Mouse (Mus musculus) olfactory bulb, adult 2 months (tissue): Measurements from ENCODE around the gene Fads3. TPM values are rescaled to one million over a fixed set of nuclear protein-coding genes. Genes with fewer than 3 reads are reported as not detected.
A peak's percentile ranks its signal among the peaks of the same experiment; 100 is the strongest.

Experiments
- H3K27ac ChIP-seq: fragments of 200-500 bp; 2 replicates; pipeline ENCODE4 v1.5.1; 2012; ENCODE audit warnings: low read depth, low read length; ENCODE audit not compliant: insufficient read depth
- H3K4me1 ChIP-seq: fragments of 200-500 bp; 2 replicates; pipeline ENCODE4 v1.6.1; 2012; ENCODE audit warnings: low read length; ENCODE audit not compliant: control insufficient read depth, insufficient read depth
- H3K4me3 ChIP-seq: fragments of 200-500 bp; 2 replicates; pipeline ENCODE4 v1.5.1; 2012; ENCODE audit warnings: mild to moderate bottlenecking, low read depth, low read length, moderate library complexity; ENCODE audit not compliant: insufficient read depth
- CTCF ChIP-seq: fragments of 200-500 bp; IDR thresholded peaks from 2 replicates; pipeline ENCODE4 v1.5.1; 2012; ENCODE audit warnings: low read depth, mild to moderate bottlenecking, low read length, moderate library complexity; ENCODE audit not compliant: insufficient read depth
- POLR2A ChIP-seq: fragments of 200-500 bp; IDR thresholded peaks from 2 replicates; pipeline ENCODE4 v1.6.1; 2012; ENCODE audit warnings: mild to moderate bottlenecking, low read depth, low read length, moderate library complexity; ENCODE audit not compliant: insufficient read depth
- WGBS: fragments of 180-500 bp; shearing (Covaris S2); methylation state at CpG from one replicate; pipeline ENCODE4 v1.1.7; 2018; 5-methylcytosine and 5-hydroxymethylcytosine counted together
- polyA plus RNA-seq: library from polyadenylated mRNA; stranded (reverse); fragments of >200 nt; gene quantifications from 2 replicates; pipeline ENCODE4 v1.2.4, GENCODE M21; 2012; ENCODE audit warnings: low replicate concordance; ENCODE audit not compliant: missing spikeins, insufficient read depth, insufficient read length

Gene Fads3
- polyA plus RNA-seq, 1 experiment = not detected

GRCm38 (mm10) chr19:10001206-10001969 is 40.0 kb upstream of the Fads3 start, which contains the start of the genes Best1 and Rab3il1:
Gene Best1 (minus strand): TSS chr19:10001633.
Gene Rab3il1 (plus strand): TSS chr19:10001669.
- H3K27ac ChIP-seq = no peak within 1 kb of the TSS
- H3K4me1 ChIP-seq = no peaks in the 10 kb centered on the region
- no peak for TF ChIP-seq CTCF
- TF ChIP-seq POLR2A = no peak
- no peak within 1 kb of the TSS for H3K4me3 ChIP-seq
- 85% methylated on average over 7 of the region's 7 CpGs for WGBS

GRCm38 (mm10) chr19:10003696-10004095 is 37.7 kb upstream of the Fads3 start:
- WGBS = 89% methylated on average over 1 of the region's 1 CpGs
- TF ChIP-seq POLR2A (no peak), CTCF (no peak)
- Histone ChIP-seq H3K27ac (no peak overlapping the region), H3K4me3 (no peak overlapping the region), H3K4me1 (no peaks in the 10 kb centered on the region)

- H3K4me1 ChIP-seq = no peaks in the 10 kb centered on the region
- no peak for TF ChIP-seq CTCF
- TF ChIP-seq POLR2A = no peak
Measured at GRCm38 (mm10) chr19:10011408-10011807, 30.0 kb upstream of the Fads3 start.

GRCm38 (mm10) chr19:10012827-10013278 is 28.5 kb upstream of the Fads3 start:
- no peak overlapping the region for H3K27ac ChIP-seq
- no peak overlapping the region for H3K4me3 ChIP-seq
- no peak for TF ChIP-seq CTCF
- TF ChIP-seq POLR2A = no peak
- H3K4me1 ChIP-seq = peaks cover 3% of the 10 kb centered on the region
- WGBS = 69% methylated on average over 6 of the region's 6 CpGs

More at GRCm38 (mm10) chr19:10011408-10011807, 30.0 kb upstream of the Fads3 start:
- 97% methylated on average over 1 of the region's 1 CpGs for WGBS
- H3K4me3 ChIP-seq = no peak overlapping the region
- no peak overlapping the region for H3K27ac ChIP-seq

- Histone ChIP-seq H3K4me1 (peaks cover 8% of the 10 kb centered on the region), H3K4me3 (no peak overlapping the region), H3K27ac (no peak overlapping the region)
- no peak for TF ChIP-seq CTCF
- TF ChIP-seq POLR2A = no peak
- WGBS = 79% methylated on average over 3 of the region's 3 CpGs
Measured at GRCm38 (mm10) chr19:10013348-10013747, 28.0 kb upstream of the Fads3 start.

GRCm38 (mm10) chr19:10013913-10014312 is 27.5 kb upstream of the Fads3 start:
- H3K4me1 ChIP-seq = peaks cover 9% of the 10 kb centered on the region
- no peak for TF ChIP-seq POLR2A
- TF ChIP-seq CTCF = no peak
- H3K27ac ChIP-seq = no peak overlapping the region
- WGBS = 69% methylated on average over 5 of the region's 5 CpGs
- H3K4me3 ChIP-seq = no peak overlapping the region

GRCm38 (mm10) chr19:10014824-10015223 is 26.5 kb upstream of the Fads3 start:
- 87% methylated on average over 13 of the region's 13 CpGs for WGBS
- no peak overlapping the region for H3K27ac ChIP-seq
- no peak overlapping the region for H3K4me3 ChIP-seq
- peaks cover 9% of the 10 kb centered on the region for H3K4me1 ChIP-seq
- TF ChIP-seq POLR2A (no peak), CTCF (no peak)

GRCm38 (mm10) chr19:10015442-10015841 is 25.9 kb upstream of the Fads3 start:
- Histone ChIP-seq H3K27ac (no peak overlapping the region), H3K4me1 (peaks cover 9% of the 10 kb centered on the region), H3K4me3 (no peak overlapping the region)
- WGBS = 84% methylated on average over 4 of the region's 4 CpGs
- TF ChIP-seq CTCF (no peak), POLR2A (no peak)

- no peak for TF ChIP-seq CTCF
- TF ChIP-seq POLR2A = no peak
- Histone ChIP-seq H3K4me3 (no peak overlapping the region), H3K27ac (no peak overlapping the region), H3K4me1 (peaks cover 9% of the 10 kb centered on the region)
- WGBS = 93% methylated on average over 4 of the region's 4 CpGs
Measured at GRCm38 (mm10) chr19:10016151-10016550, 25.2 kb upstream of the Fads3 start.

- TF ChIP-seq CTCF = no peak
- 9% methylated on average over 44 of the region's 44 CpGs for WGBS
- H3K4me1 ChIP-seq = peaks cover 9% of the 10 kb centered on the region
- H3K27ac ChIP-seq = no peak overlapping the region
- peak overlapping the region; percentile 43 for H3K4me3 ChIP-seq
Measured at GRCm38 (mm10) chr19:10017637-10018526, 23.5 kb upstream of the Fads3 start.
